Comparison of ENCODE assay signal across 9 mouse cellular contexts in genomic region chr7:117380418-117381187, GRCm38 (mm10). TPM values are rescaled to one million over a fixed set of nuclear protein-coding genes. Genes with fewer than 3 reads are reported as not detected.
DNase-seq lines count a peak whose midpoint lies in the region; ATAC-seq and TF ChIP-seq lines count a peak whose summit lies in the region.
"Had no signal": no experiment of that assay in that cellular context is flagged by ENCODE, and none has a peak within 500 bp of the region (broad histone marks: within the 10 kb centered on the region; RNA-seq: fewer than 3 reads in every experiment).

Gene Xylt1 (plus strand): TSS chr7:117380979.

- under 1% methylated on average over 63 of the region's 69 CpGs for WGBS in forebrain, embryonic 15.5 days
- under 1% methylated on average over 54 of the region's 69 CpGs for WGBS in lung, adult 2 months
- WGBS in neural tube, embryonic 15.5 days, result 0% methylated on average over 44 of the region's 69 CpGs

- TF ChIP-seq CTCF in lung, adult 2 months (IDR thresholded peaks at IDR 0.05; ENCODE audit: insufficient read depth, low read length), result no peak

- intact Hi-C loops in heart, postnatal 14 days (cut with DNase I), result loop anchor here (5.0 kb wide), 4 partner anchors 92 to 722 kb away; no protein-coding TSS in a partner anchor

- no peaks in the 10 kb centered on the region for H3K9me3 ChIP-seq in forebrain, embryonic 15.5 days
- H3K9me3 ChIP-seq in neural tube, embryonic 15.5 days (replicated peaks), result no peaks in the 10 kb centered on the region

- H3K27ac ChIP-seq in brown adipose tissue, adult 24 weeks (replicated peaks; ENCODE audit: low read depth, low read length), result 0 out of 2 replicates have a peak within 1 kb of the TSS, but pooled peaks have one; percentile 21
- peak within 1 kb of the TSS; percentile 86 for H3K27ac ChIP-seq in forebrain, embryonic 15.5 days (replicated peaks)
- H3K27ac ChIP-seq in neural tube, embryonic 15.5 days (replicated peaks), result peak within 1 kb of the TSS; percentile 85

- peak within 1 kb of the TSS; percentile 89 for H3K9ac ChIP-seq in forebrain, embryonic 15.5 days (replicated peaks)
- H3K9ac ChIP-seq in neural tube, embryonic 15.5 days (replicated peaks), result peak within 1 kb of the TSS; percentile 91

- no peaks in the 10 kb centered on the region for H3K4me1 ChIP-seq in brown adipose tissue, adult 24 weeks (ENCODE audit: control insufficient read depth, insufficient read depth, insufficient read length, low read length)
- H3K4me1 ChIP-seq in forebrain, embryonic 15.5 days, result peaks cover 40% of the 10 kb centered on the region
- peaks cover 2% of the 10 kb centered on the region; the same call in 1 of the 2 replicates for H3K4me1 ChIP-seq in lung, adult 2 months (ENCODE audit: control insufficient read depth, insufficient read depth, low read length)
- H3K4me1 ChIP-seq in neural tube, embryonic 15.5 days, result peaks cover 40% of the 10 kb centered on the region

- no peak for TF ChIP-seq POLR2A in lung, adult 2 months (IDR thresholded peaks at IDR 0.05; ENCODE audit: borderline replicate concordance, extremely low read depth, low read depth, low read length)

- H3K4me2 ChIP-seq in forebrain, embryonic 15.5 days (replicated peaks), result peak within 1 kb of the TSS; percentile 97
- peak within 1 kb of the TSS; percentile 86 for H3K4me2 ChIP-seq in neural tube, embryonic 15.5 days

- no peaks in the 10 kb centered on the region for H3K36me3 ChIP-seq in forebrain, embryonic 15.5 days
- H3K36me3 ChIP-seq in neural tube, embryonic 15.5 days, result no peaks in the 10 kb centered on the region
- H3K36me3 ChIP-seq: G1E had no signal

- ATAC-seq in forebrain, embryonic 15.5 days (replicated peaks), result peak; percentile 88
- peak; percentile 92 for ATAC-seq in neural tube, embryonic 15.5 days (ENCODE audit: low FRiP score)

- peak within 1 kb of the TSS; percentile 80 for H3K4me3 ChIP-seq in brown adipose tissue, adult 24 weeks (ENCODE audit: insufficient read depth, low read depth, low read length)
- peak within 1 kb of the TSS; percentile 86 for H3K4me3 ChIP-seq in forebrain, embryonic 15.5 days
- H3K4me3 ChIP-seq in lung, adult 2 months (replicated peaks; ENCODE audit: extremely low read depth, low read depth, low read length), result peak within 1 kb of the TSS; percentile 72
- peak within 1 kb of the TSS; percentile 83 for H3K4me3 ChIP-seq in neural tube, embryonic 15.5 days (replicated peaks)

- no peaks in the 10 kb centered on the region for H3K27me3 ChIP-seq in forebrain, embryonic 15.5 days
- H3K27me3 ChIP-seq in neural tube, embryonic 15.5 days (replicated peaks), result peaks cover 10% of the 10 kb centered on the region; the same call in 1 of the 2 replicates

- DNase-seq in CD4-positive, CD25-positive, alpha-beta regulatory T cell, adult 2 months (ENCODE audit: low read depth, low spot score), result peak; percentile 91
- peak; percentile 82 to 89 for DNase-seq in heart, postnatal 14 days
- DNase-seq in layer of hippocampus, adult 18-20 months (ENCODE audit: low spot score in 2 of 2), result peak; percentile 74 to 82
- peak; percentile 82 for DNase-seq in lung, adult 2 months
- peak; percentile 84 for DNase-seq in testis, postnatal 10 days (ENCODE audit: low spot score)

RNA-seq across cellular contexts. Expression of gene Xylt1, which starts in this region (rescaled TPM):
- 0.58 and 0.91 TPM in 2 replicates for polyA plus RNA-seq in brown adipose tissue, adult 24 weeks (2012; ENCODE audit: insufficient read depth, insufficient read length, missing spikeins)
- polyA plus RNA-seq in forebrain, embryonic 15.5 days (2015; fragmentation: Nextera tagmentation; extraction: Ambion mirVana), result 2.0 and 2.5 TPM in 2 replicates
- 1 to 10 TPM; 3.9 to 4.3 TPM for total RNA-seq in heart, postnatal 14 days (2021)
- total RNA-seq in layer of hippocampus, adult 18-20 months (2021), result 10 to 100 TPM; 45.0 to 46.7 TPM
- 1.7 and 2.7 TPM in 2 replicates for polyA plus RNA-seq in lung, adult 2 months (2012; rRNA removed)
- polyA plus RNA-seq in neural tube, embryonic 15.5 days (2015; fragmentation: Nextera tagmentation; extraction: Ambion mirVana), result 2.1 and 2.3 TPM in 2 replicates
- polyA plus RNA-seq: G1E had no signal

Comparison
In these comparisons a context has a peak if more than half of its experiments do, and no peak if none do; other contexts are left out.
1. Peak in every context shown above with its lines: DNase-seq, ATAC-seq, H3K4me3 ChIP-seq and H3K27ac ChIP-seq.
2. RNA of gene Xylt1 (total RNA-seq): 45.0 to 46.7 TPM in layer of hippocampus, adult 18-20 months; 3.9 to 4.3 TPM in heart, postnatal 14 days; every median in the first group is over 4 times any median in the second.
3. H3K27ac ChIP-seq: peak in every context shown above with its lines; median percentile 86 in forebrain, embryonic 15.5 days; 85 in neural tube, embryonic 15.5 days; 21 in brown adipose tissue, adult 24 weeks.